Mouse (Mus musculus) CH12.LX (cell line): Measurements from ENCODE around the gene Fam168b. TPM values are rescaled to one million over a fixed set of nuclear protein-coding genes. Genes with fewer than 3 reads are reported as not detected.

Experiments
- DNase-seq: peaks from one replicate; pipeline ENCODE4 v3.0.0-alpha.2; 2013; ENCODE audit errors: extremely low read depth
- H3K27ac ChIP-seq: 2 replicates; pipeline ENCODE4 v1.5.1; 2012; ENCODE audit warnings: low read depth, mild to moderate bottlenecking, control low read depth, moderate library complexity; ENCODE audit not compliant: insufficient read depth
- H3K27me3 ChIP-seq: replicated peaks from 2 replicates; pipeline ENCODE3; 2012; ENCODE audit warnings: inconsistent platforms
- H3K36me3 ChIP-seq, 2 experiments: replicated peaks in 1 of 2; 2 replicates each; pipeline versions ENCODE3 to v1.6.1; 2012; ENCODE audit warnings: inconsistent platforms in 1 of 2, low read length in 1 of 2, mild to moderate bottlenecking in 1 of 2, mixed read lengths in 1 of 2, moderate library complexity in 1 of 2; ENCODE audit not compliant: control insufficient read depth in 1 of 2, insufficient read depth in 1 of 2
- H3K4me1 ChIP-seq, 2 experiments: 2 replicates each; pipeline ENCODE4 v1.6.1; 2012; ENCODE audit warnings: inconsistent platforms in 1 of 2, moderate library complexity in 1 of 2; ENCODE audit not compliant: insufficient read depth in 2 of 2, control insufficient read depth in 1 of 2
- H3K4me2 ChIP-seq: 2 replicates; pipeline ENCODE4 v1.6.1; 2012; ENCODE audit warnings: low read depth, mild to moderate bottlenecking, control low read depth; ENCODE audit not compliant: poor library complexity, insufficient read depth, severe bottlenecking
- H3K4me3 ChIP-seq, 3 experiments: fragments of 150-350 bp in 1 of 3; sonication (generic) in 1 of 3; replicated peaks in 1 of 3; 2 replicates each; pipeline versions ENCODE3 to v1.5.1; 2011 to 2012; ENCODE audit warnings: low read depth in 2 of 3, low read length in 2 of 3, mild to moderate bottlenecking in 2 of 3, moderate library complexity in 2 of 3, control low read depth in 1 of 3, improper control_type of control experiment in 1 of 3, inconsistent platforms in 1 of 3, mixed read lengths in 1 of 3; ENCODE audit not compliant: poor library complexity in 1 of 3
- H3K79me2 ChIP-seq: replicated peaks from 2 replicates; pipeline ENCODE4 v1.6.1; 2012; ENCODE audit warnings: mild to moderate bottlenecking, moderate library complexity; ENCODE audit not compliant: control insufficient read depth, poor library complexity, insufficient read depth, severe bottlenecking; ENCODE audit errors: extremely low read depth
- H3K9ac ChIP-seq: 2 replicates; pipeline ENCODE4 v1.6.1; 2012; ENCODE audit warnings: low read depth, mild to moderate bottlenecking, control low read depth, moderate library complexity; ENCODE audit not compliant: insufficient read depth
- H3K9me3 ChIP-seq: replicated peaks from 2 replicates; pipeline ENCODE3; 2012; ENCODE audit warnings: low read length, inconsistent platforms, mixed read lengths
- CHD1 ChIP-seq: IDR thresholded peaks from 2 replicates; pipeline ENCODE4 v1.6.1; 2012; ENCODE audit warnings: low read depth, low read length, improper control_type of control experiment, inconsistent platforms
- ELF1 ChIP-seq: IDR thresholded peaks from 2 replicates; pipeline ENCODE4 v1.6.1; 2014; ENCODE audit warnings: low read depth, mild to moderate bottlenecking, inconsistent platforms, low read length, improper control_type of control experiment
- EP300 ChIP-seq: IDR thresholded peaks from 2 replicates; pipeline ENCODE4 v1.6.1; 2011; ENCODE audit warnings: low read length, improper control_type of control experiment
- ETS1 ChIP-seq: conservative IDR thresholded peaks from 2 replicates; pipeline ENCODE4 v1.6.1; 2012; ENCODE audit warnings: low read depth, mild to moderate bottlenecking, inconsistent platforms, low read length, improper control_type of control experiment, moderate library complexity
- GABPA ChIP-seq: IDR thresholded peaks from 2 replicates; pipeline ENCODE4 v1.6.1; 2012; ENCODE audit warnings: low read depth, low read length, improper control_type of control experiment, inconsistent platforms; ENCODE audit not compliant: insufficient replicate concordance
- HCFC1 ChIP-seq: IDR thresholded peaks from 2 replicates; pipeline ENCODE4 v1.6.1; 2012; ENCODE audit warnings: low read depth, mild to moderate bottlenecking, inconsistent platforms, low read length, improper control_type of control experiment
- JUND ChIP-seq: conservative IDR thresholded peaks from 2 replicates; pipeline ENCODE4 v1.6.1; 2011; ENCODE audit warnings: low read depth, low read length, improper control_type of control experiment
- KAT2A ChIP-seq: IDR thresholded peaks from 2 replicates; pipeline ENCODE4 v1.6.1; 2012; ENCODE audit warnings: low read length, improper control_type of control experiment, inconsistent platforms; ENCODE audit not compliant: insufficient replicate concordance
- MAFK ChIP-seq: IDR thresholded peaks from 2 replicates; pipeline ENCODE4 v1.6.1; 2011; ENCODE audit warnings: low read length, improper control_type of control experiment; ENCODE audit not compliant: insufficient replicate concordance
- MAZ ChIP-seq: IDR thresholded peaks from 2 replicates; pipeline ENCODE4 v1.6.1; 2012; ENCODE audit warnings: low read depth, mild to moderate bottlenecking, inconsistent platforms, low read length, improper control_type of control experiment, moderate library complexity
- MXI1 ChIP-seq: IDR thresholded peaks from 2 replicates; pipeline ENCODE4 v1.6.1; 2011; ENCODE audit warnings: mild to moderate bottlenecking, low read depth, low read length, improper control_type of control experiment
- MYC ChIP-seq: IDR thresholded peaks from 2 replicates; pipeline ENCODE4 v1.6.1; 2011; ENCODE audit warnings: low read depth, mild to moderate bottlenecking, improper control_type of control experiment, low read length
- NELFE ChIP-seq: IDR thresholded peaks from 2 replicates; pipeline ENCODE4 v1.6.1; 2011; ENCODE audit warnings: low read depth, low read length, improper control_type of control experiment
- NRF1 ChIP-seq: IDR thresholded peaks from 2 replicates; pipeline ENCODE4 v1.6.1; 2014; ENCODE audit warnings: low read depth, mild to moderate bottlenecking, inconsistent platforms, low read length, improper control_type of control experiment, moderate library complexity
- RCOR1 ChIP-seq: conservative IDR thresholded peaks from 2 replicates; pipeline ENCODE4 v1.6.1; 2012; ENCODE audit warnings: low read depth, mild to moderate bottlenecking, inconsistent platforms, low read length, improper control_type of control experiment
- SMC3 ChIP-seq: IDR thresholded peaks from 2 replicates; pipeline ENCODE4 v1.6.1; 2011; ENCODE audit warnings: low read depth, low read length, improper control_type of control experiment
- TBP ChIP-seq: conservative IDR thresholded peaks from 2 replicates; pipeline ENCODE4 v1.6.1; 2011; ENCODE audit warnings: low read depth, low read length, improper control_type of control experiment
- TCF12 ChIP-seq: IDR thresholded peaks from 2 replicates; pipeline ENCODE4 v1.6.1; 2014; ENCODE audit warnings: low read depth, mild to moderate bottlenecking, inconsistent platforms, low read length, improper control_type of control experiment
- ZC3H11A ChIP-seq: IDR thresholded peaks from 2 replicates; pipeline ENCODE4 v1.6.1; 2012; ENCODE audit warnings: low read depth, mild to moderate bottlenecking, inconsistent platforms, low read length, improper control_type of control experiment
- ZNF384 ChIP-seq: IDR thresholded peaks from 2 replicates; pipeline ENCODE4 v1.6.1; 2012; ENCODE audit warnings: low read depth, low read length, improper control_type of control experiment, inconsistent platforms
- dilution Hi-C: fragments of 300-500 bp; cut with MboI; formaldehyde crosslinking; loops from 2 replicates; pipeline ENCODE4 v1.14.3; 2020; ENCODE audit warnings: low sequenced_read_pairs; ENCODE audit not compliant: extremely low pct_unique_long_range_greater_than_20kb, extremely low pct_ligation_motif_present
- in situ Hi-C: fragments of 300-500 bp; cut with MboI; formaldehyde crosslinking; loops from 3 replicates; pipeline ENCODE4 v1.14.3; 2019; ENCODE audit warnings: low sequenced_read_pairs, low pct_ligation_motif_present, low pct_unique_long_range_greater_than_20kb, mixed read lengths
- polyA plus RNA-seq: library from polyadenylated mRNA; unstranded; fragments of >175 nt; gene quantifications from 2 replicates; pipeline ENCODE4 v1.2.1, GENCODE M21; 2012; ENCODE audit warnings: low read depth; ENCODE audit not compliant: insufficient read length
- total RNA-seq, 2 experiments: library from RNA; depleted of rRNA; stranded (reverse); fragments of 300-350 nt in 1 of 2; fragments of >200 nt in 1 of 2; gene quantifications; 2 replicates each; pipeline ENCODE4 v1.2.3; 2012 to 2014

Gene Fam168b
- total and polyA plus RNA-seq, 3 experiments, result 50.5 to 67.5 (median 60.9) TPM

DNA sequence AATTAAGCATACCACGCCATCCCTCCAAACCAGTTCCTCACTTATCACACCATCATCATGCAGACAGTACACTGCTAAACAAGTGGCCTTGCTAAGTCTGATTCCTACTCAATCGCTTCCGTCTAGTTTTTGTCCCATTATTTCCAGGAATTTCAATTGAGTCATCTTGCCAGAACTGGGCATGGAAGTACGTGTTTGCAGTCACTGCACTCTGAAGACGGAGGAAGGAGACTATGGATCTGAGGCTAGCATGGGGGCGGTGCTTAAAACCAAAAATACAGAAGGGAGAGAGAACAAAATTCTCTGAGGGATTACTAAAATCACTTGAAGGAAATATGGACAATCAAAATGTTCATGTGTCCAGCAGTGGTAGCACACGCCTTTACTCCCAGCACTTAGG, 20.1 kb downstream of the Fam168b start:
- Histone ChIP-seq H3K9ac (no peak overlapping the region), H3K79me2 (peaks cover 30% of the 10 kb centered on the region), H3K4me2 (no peak overlapping the region), H3K4me1 (peaks cover 2 to 38% of the 10 kb centered on the region in 2 experiments; a peak in 3 of 4 replicates), H3K9me3 (no peaks in the 10 kb centered on the region), H3K4me3 (no peak overlapping the region), H3K27ac (no peak overlapping the region), H3K27me3 (no peaks in the 10 kb centered on the region), H3K36me3 (peaks cover 62 to 90% of the 10 kb centered on the region in 2 experiments)
- dilution Hi-C loops (no loop called here), in situ Hi-C loops (no loop called here)
- no peak for DNase-seq
- TF ChIP-seq MXI1 (no peak), HCFC1 (no peak), ZC3H11A (no peak), SMC3 (no peak), KAT2A (no peak), TCF12 (no peak), ETS1 (no peak), NRF1 (no peak)

DNA sequence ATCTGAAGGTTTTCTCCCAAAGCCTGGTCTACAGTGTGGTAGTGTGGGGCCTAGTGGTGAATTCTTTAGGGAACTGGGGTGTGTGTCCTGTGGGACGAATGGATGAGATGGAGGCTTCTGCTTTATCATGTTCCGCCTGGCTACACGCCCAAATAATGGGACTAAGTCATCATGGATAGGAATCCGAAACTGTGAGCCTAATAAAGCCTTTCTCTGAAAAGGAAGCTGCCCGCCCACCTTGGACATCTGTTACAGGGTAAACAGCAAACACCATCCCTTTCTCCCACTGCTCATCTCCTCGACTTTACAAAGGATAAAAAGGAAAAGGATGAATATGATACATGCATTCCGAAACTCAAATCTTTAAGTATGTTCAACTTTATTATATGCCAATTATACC, 20.9 kb downstream of the Fam168b start:
- Histone ChIP-seq H3K9ac (no peak overlapping the region), H3K79me2 (peaks cover 26% of the 10 kb centered on the region), H3K4me3 (no peak overlapping the region), H3K9me3 (no peaks in the 10 kb centered on the region), H3K4me2 (no peak overlapping the region), H3K4me1 (peaks cover 0 to 30% of the 10 kb centered on the region in 2 experiments; a peak in 2 of 4 replicates), H3K27ac (no peak overlapping the region), H3K27me3 (no peaks in the 10 kb centered on the region), H3K36me3 (peaks cover 66 to 90% of the 10 kb centered on the region in 2 experiments)
- in situ Hi-C loops (no loop called here), dilution Hi-C loops (no loop called here)
- TF ChIP-seq MAZ (no peak), GABPA (no peak), HCFC1 (no peak), MYC (no peak), ZNF384 (no peak), JUND (no peak), EP300 (no peak), NELFE (no peak), MAFK (no peak), TBP (no peak), CHD1 (no peak), MXI1 (no peak), RCOR1 (no peak), NRF1 (no peak), ETS1 (no peak), ELF1 (no peak), SMC3 (no peak)
- DNase-seq, result no peak
